Mouse (Mus musculus) small intestine, adult 2 months (tissue): ENCODE data around the gene Washc3. TPM values are rescaled to one million over a fixed set of nuclear protein-coding genes. Genes with fewer than 3 reads are reported as not detected.

ENCODE experiments used
- H3K27ac ChIP-seq: fragments of 200-500 bp; 2 replicates; pipeline ENCODE4 v1.5.1; 2012; ENCODE audit warnings: low read depth, low read length, control low read depth, inconsistent platforms; ENCODE audit not compliant: insufficient read depth
- H3K27me3 ChIP-seq: fragments of 200-500 bp; 2 replicates; pipeline ENCODE4 v1.6.1; 2012; ENCODE audit warnings: mild to moderate bottlenecking, moderate library complexity, low read length, inconsistent platforms; ENCODE audit not compliant: control insufficient read depth, insufficient read depth
- H3K36me3 ChIP-seq: fragments of 200-500 bp; 2 replicates; pipeline ENCODE4 v1.6.1; 2012; ENCODE audit warnings: mild to moderate bottlenecking, low read length, control low read depth, inconsistent platforms; ENCODE audit not compliant: control insufficient read depth, insufficient read depth
- H3K4me1 ChIP-seq: fragments of 200-500 bp; 2 replicates; pipeline ENCODE4 v1.6.1; 2012; ENCODE audit warnings: low read length, inconsistent platforms, mixed read lengths; ENCODE audit not compliant: control insufficient read depth, insufficient read depth, insufficient read length
- H3K4me3 ChIP-seq: fragments of 200-500 bp; 2 replicates; pipeline ENCODE4 v1.5.1; 2012; ENCODE audit warnings: low read depth, mild to moderate bottlenecking, control low read depth, inconsistent platforms, low read length, moderate library complexity
- CTCF ChIP-seq: fragments of 200-500 bp; IDR thresholded peaks from 2 replicates; pipeline ENCODE4 v1.5.1; 2012; ENCODE audit warnings: low read depth, mild to moderate bottlenecking, control low read depth, inconsistent platforms, low read length, moderate library complexity, mixed read lengths; ENCODE audit not compliant: insufficient replicate concordance, insufficient read length; ENCODE audit errors: extremely low read depth
- POLR2A ChIP-seq: fragments of 200-500 bp; IDR thresholded peaks from 2 replicates; pipeline ENCODE4 v1.6.1; 2012; ENCODE audit warnings: low read depth, mild to moderate bottlenecking, control low read depth, inconsistent platforms, low read length, moderate library complexity
- WGBS: fragments of 180-500 bp; shearing (Covaris S2); methylation state at CpG from one replicate; pipeline ENCODE4 v1.1.7; 2018; 5-methylcytosine and 5-hydroxymethylcytosine counted together
- polyA plus RNA-seq: library from polyadenylated mRNA; depleted of rRNA; stranded (reverse); fragments of >200 nt; gene quantifications from 2 replicates; pipeline ENCODE4 v1.2.3, GENCODE M21; 2012; rRNA removed

Washc3 gene
- polyA plus RNA-seq, 1 experiment, result 9.4 TPM

DNA sequence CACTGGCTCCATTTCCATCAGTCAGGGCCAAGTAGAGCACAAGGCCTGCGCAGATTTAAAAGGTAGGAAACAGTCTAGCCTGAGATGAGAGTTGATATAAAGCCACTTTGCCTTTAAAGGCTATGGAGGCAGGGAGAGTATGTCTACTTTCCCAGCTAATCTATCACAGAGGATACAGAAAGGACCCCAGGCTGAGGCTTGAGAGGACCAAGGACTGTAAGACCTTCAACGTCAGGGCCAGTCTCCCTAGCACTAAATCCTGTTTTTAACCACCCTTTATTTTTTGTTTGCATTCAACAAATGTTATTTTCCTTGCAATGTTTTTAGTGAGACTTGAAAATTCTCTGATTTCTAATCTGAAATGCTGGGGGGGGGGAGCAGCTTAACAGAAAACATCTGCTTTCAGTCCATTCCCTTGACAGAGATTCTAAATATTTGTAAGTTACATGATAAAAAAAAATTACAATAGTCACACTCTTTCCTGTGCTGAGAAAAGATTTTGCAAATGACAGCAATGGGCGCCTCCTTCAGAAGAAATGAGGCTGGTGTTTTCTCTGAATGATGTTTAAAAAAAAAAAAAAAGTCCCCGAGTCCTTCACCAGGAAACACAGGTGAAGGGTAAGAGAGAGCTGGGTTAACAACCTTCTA is 83.6 kb downstream of the Washc3 start:
- no peak overlapping the region for H3K4me3 ChIP-seq
- no peak overlapping the region for H3K27ac ChIP-seq
- TF ChIP-seq POLR2A (no peak), CTCF (no peak)
- no peaks in the 10 kb centered on the region for H3K36me3 ChIP-seq
- 81% methylated on average over 4 of the region's 4 CpGs for WGBS
- H3K27me3 ChIP-seq, result no peaks in the 10 kb centered on the region
- no peaks in the 10 kb centered on the region for H3K4me1 ChIP-seq

DNA sequence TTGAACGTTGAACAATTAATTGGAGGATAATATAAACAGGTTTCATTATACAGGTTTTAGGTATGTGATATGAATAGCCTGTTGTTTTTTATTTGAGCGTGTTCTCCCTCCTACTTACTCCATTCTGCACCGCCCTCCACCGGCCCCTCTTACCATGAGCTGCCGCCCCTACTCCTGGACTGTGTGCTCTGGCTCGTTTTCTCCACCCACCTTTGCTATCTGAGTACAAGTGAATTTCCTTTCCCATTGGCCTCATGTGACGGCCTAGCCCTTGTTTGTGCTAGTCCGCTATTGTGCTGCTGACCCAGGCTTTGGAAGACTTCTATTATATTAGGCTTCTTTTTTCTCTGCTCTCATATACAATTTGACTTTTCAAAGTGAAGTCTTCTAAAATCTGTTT is 86.4 kb downstream of the Washc3 start:
- Histone ChIP-seq H3K4me1 (no peaks in the 10 kb centered on the region), H3K27ac (no peak overlapping the region), H3K4me3 (no peak overlapping the region), H3K36me3 (no peaks in the 10 kb centered on the region), H3K27me3 (no peaks in the 10 kb centered on the region)
- TF ChIP-seq CTCF (no peak), POLR2A (no peak)
- 61% methylated on average over 8 of the region's 8 CpGs for WGBS

DNA sequence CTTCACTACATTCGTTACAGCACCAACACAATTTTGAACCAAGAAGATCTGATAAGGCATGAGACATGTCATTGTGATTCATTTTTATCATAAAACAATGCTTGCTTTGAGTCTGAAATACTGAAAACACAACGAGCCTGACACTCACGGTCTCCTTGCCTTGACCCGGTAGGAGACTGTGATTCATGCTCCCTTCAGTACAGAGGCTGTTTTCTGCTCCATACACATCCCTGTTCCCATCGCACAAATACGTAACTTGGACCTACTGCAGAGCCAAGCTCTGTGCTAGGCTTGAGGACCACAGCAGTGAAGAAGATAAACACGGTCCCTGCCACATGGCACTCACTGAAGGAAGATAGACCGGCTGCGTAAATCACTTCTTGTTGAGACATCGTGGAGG is 87.2 kb downstream of the Washc3 start:
- no peak overlapping the region for H3K4me3 ChIP-seq
- 73% methylated on average over 10 of the region's 10 CpGs for WGBS
- no peaks in the 10 kb centered on the region for H3K4me1 ChIP-seq
- no peak overlapping the region for H3K27ac ChIP-seq
- no peaks in the 10 kb centered on the region for H3K27me3 ChIP-seq
- no peaks in the 10 kb centered on the region for H3K36me3 ChIP-seq
- no peak for TF ChIP-seq POLR2A
- TF ChIP-seq CTCF, result no peak

DNA sequence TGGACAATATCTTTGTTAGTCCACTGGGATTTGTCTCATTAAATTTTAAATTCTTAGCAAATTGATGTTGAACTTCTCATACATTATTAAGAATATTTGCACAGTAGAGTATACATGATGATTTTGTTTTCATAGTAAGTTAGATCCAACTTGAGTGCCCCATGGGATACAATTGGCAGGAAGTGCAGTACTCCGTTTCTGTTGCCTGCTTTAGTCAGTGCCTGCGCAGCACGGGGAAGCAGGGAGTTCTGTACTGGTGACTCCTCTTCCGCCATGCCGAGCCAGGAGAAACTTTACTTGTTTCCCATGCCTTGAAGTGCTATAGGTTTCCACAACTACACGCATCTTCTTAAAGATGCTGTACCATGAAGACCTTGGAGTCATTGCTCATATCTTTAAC is 94.2 kb downstream of the Washc3 start:
- TF ChIP-seq POLR2A, result no peak
- H3K27me3 ChIP-seq, result no peaks in the 10 kb centered on the region
- no peak overlapping the region for H3K27ac ChIP-seq
- WGBS, result 85% methylated on average over 6 of the region's 6 CpGs
- H3K36me3 ChIP-seq, result no peaks in the 10 kb centered on the region
- H3K4me3 ChIP-seq, result no peak overlapping the region
- no peaks in the 10 kb centered on the region for H3K4me1 ChIP-seq

Other genes starting within 250 kb of the Washc3 start
- gene Pmch, start 110.0 kb upstream of the Washc3 start, polyA plus RNA-seq, result not detected in 2 replicates
- gene Parpbp, start 54.2 kb upstream of the Washc3 start, polyA plus RNA-seq, result 0.27 and 0.42 TPM in 2 replicates
- gene Nup37, start 54.1 kb upstream of the Washc3 start, polyA plus RNA-seq, result 0.69 and 1.5 TPM in 2 replicates
- 3.6 and 4.6 TPM in 2 replicates for gene Dram1, start 178.0 kb downstream of the Washc3 start, polyA plus RNA-seq
- 4.5 and 6.1 TPM in 2 replicates for gene Gnptab, start 178.0 kb downstream of the Washc3 start, polyA plus RNA-seq